Mouse (Mus musculus): Measurements from ENCODE around the gene Rab11fip3.

Rab11fip3 gene

DNA sequence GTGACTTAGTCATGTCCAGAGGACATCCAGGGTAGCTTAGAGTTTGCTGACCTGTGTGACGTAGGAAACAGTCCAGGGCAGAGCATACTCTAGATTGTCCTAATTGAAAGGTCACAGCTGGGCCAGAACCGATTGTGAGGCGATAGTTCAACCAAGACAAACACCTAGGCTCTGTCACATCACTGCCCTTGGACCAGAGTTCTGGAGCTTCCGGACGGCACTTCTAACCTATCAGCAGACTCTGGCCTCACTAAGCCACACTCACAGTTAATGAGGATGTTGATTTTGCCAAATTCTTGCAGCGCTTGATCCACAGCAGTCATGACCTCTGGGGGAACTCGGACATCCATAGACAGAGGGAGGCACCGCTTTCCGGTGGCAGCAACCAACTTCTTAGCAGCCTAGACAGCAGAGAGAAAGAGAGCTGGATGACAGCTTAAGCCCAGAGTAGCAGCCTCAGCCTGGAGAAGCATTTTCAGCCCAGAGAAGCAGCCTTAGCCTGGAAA, 17.8 kb upstream of the Rab11fip3 start:
- DNase-seq (ENCODE audit: low read depth, low spot score): no peak

DNA sequence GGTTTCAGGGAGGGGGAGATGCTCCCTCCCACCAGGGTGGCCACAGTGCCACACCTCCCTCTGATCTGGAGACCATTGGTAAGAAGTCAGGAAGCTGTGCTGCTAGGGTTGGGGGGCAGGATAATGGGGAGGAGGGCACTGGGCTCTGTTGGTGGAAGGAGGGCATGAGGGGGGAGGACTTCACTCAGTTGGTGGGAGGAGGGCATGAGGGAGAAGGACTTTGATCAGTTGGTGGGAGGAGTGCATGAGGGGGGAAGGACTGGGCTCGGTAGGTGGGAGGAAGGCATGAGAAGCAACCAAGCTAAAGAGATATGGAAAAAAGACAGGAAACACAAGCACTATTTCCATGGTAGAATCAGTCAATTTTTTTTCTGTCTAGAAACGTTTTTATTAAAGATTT, 11.5 kb upstream of the Rab11fip3 start:
- no peak for DNase-seq (ENCODE audit: low read depth, low spot score)

GRCm38 (mm10) chr17:26078851-26079250, 9.5 kb upstream of the Rab11fip3 start:
- DNase-seq (ENCODE audit: low read depth, low spot score): no peak

GRCm38 (mm10) chr17:26075246-26075645, 5.9 kb upstream of the Rab11fip3 start:
- DNase-seq (ENCODE audit: low read depth, low spot score): no peak

- no peak for DNase-seq (ENCODE audit: low read depth, low spot score)
Measured at GRCm38 (mm10) chr17:26070136-26070535, 781 bp upstream of the Rab11fip3 start.

DNA sequence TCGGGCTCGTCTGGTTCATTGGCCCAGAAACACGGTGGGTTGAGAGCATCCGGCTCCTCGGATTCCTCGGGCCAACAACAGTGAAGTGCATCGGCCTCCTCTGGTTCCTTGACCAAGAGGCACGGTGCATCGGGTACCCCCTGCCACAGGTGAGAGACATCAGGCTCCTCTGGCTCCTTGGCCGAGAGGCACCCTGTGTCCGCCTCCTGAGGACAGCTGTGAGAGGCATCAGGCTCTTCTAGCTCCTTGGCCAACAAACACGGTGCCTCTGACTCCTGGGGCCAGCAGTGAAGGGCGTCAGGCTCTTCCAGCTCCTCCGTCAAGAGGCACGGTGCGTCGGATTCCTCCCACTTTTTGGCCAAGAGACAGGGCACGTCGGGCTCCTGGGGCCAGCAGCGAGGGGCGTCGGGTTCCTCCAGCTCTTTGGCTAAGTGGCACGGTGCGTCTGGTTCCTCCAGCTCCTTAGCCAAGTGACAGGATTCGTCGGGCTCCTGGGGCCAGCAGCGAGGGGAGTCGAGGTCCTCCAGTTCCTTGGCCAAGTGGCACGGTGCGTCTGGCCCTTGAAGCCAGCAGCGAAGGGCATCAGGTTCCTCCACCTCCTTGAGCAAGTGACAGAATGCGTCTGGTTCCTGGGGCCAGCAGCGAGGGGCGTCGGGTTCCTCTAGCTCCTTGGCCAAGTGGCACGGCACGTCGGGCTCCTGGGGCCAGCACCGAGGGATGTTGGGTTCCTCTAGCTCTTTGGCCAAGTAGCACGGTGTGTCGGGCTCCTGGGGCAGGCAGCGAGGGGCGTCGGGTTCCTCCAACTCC, 1.1 kb downstream of the Rab11fip3 start:
- DNase-seq (ENCODE audit: low read depth, low spot score): no peak

- DNase-seq (ENCODE audit: low read depth, low spot score): no peak
Measured at GRCm38 (mm10) chr17:26066488-26067020, 2.8 kb downstream of the Rab11fip3 start.

- DNase-seq (ENCODE audit: low read depth, low spot score): no peak
Measured at GRCm38 (mm10) chr17:26064916-26065315, 4.4 kb downstream of the Rab11fip3 start.

DNA sequence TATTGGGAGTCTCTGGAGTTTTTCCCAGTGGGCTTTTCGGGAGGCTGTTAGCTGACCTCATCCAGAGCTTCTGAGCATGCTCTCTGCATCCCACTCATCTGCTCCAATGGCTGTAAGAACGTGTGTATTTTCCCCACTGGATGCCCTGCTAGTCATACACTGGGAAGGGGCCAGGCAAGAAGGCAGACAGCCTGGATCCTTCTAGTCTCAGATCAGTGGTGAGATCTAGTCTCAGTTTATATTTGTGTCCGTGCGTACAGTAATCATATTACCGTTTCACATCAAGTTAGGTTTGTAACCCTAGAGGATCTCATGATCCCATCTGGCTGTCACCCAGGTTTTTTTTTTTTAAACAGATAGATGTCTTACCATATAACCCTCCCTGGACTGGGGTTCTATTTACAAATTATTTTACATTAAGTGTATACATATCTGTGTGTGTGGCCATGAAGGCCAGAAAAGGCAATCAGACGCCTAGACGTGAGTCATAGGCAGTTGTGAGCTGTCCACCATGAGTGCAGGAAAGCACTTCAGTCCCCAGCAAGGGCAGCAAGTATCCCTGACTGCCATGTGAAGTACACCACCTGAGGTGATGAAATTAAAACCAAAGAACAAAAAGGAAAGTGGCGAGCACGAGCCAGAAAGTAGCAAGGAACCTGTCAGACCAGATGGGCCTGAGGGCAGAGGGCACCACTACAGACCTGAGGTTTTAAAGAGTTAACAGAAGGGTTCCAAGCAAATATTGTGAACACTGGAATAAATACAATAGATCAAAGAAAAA, 11.4 kb downstream of the Rab11fip3 start:
- no peak for DNase-seq (ENCODE audit: low read depth, low spot score)

- DNase-seq (ENCODE audit: low read depth, low spot score): no peak
Measured at GRCm38 (mm10) chr17:26057278-26057677, 12.1 kb downstream of the Rab11fip3 start.

DNA sequence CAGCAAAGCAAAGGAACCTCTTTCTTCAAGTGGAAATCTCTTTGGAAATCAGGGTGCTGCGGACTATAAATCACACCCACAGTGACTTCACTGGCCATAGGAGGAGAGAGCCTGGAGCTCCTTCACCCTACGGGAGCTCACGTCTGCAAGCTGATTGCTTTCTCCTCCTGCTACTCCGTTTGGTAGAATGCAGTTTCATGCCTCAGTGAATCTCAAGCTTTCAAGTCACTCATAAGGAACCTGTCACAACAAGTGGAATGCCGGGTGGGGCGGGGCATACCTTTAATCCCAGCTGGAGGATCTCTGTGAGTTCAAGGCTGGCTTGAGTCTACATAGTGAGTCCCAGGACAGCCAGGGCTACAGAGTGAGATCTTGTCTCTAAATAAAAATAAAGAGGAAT, 14.2 kb downstream of the Rab11fip3 start:
- DNase-seq (ENCODE audit: low read depth, low spot score): no peak

DNA sequence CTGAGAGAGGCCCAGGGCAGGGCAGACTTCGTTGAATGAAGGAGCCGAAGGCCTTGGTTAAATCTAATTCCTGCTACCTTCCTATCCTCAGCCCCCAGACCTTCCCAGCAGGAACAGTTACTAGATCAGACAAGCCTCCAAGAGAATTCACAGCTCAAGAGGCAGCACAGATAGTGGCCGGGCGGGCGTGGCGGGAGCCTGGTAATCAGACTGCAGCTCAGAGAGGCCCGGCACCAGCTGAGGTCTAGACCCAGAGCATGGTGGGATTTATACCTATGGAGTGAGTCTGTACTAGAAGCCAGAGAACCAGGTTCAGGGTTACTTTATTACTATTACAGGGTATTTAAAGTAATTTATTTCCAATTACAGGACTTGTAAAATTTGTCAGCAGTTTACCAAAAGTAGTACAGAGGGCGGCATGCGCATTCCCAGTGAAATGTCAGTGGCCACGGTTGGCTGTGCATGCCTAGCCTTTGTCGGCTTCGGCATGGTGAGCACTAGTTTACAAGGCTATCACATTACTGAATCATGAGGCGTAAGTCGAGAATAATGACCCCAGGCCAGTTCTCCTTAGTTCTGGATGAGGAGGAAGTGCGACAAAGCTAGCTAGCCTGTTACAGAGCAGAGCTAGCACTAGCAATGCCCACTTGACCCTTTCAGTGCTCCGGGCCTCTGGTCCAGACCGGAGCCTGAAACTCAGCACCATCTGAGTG, 15.1 kb downstream of the Rab11fip3 start:
- DNase-seq (ENCODE audit: low read depth, low spot score): no peak

GRCm38 (mm10) chr17:26052706-26053105, 16.6 kb downstream of the Rab11fip3 start:
- DNase-seq (ENCODE audit: low read depth, low spot score): no peak

DNA sequence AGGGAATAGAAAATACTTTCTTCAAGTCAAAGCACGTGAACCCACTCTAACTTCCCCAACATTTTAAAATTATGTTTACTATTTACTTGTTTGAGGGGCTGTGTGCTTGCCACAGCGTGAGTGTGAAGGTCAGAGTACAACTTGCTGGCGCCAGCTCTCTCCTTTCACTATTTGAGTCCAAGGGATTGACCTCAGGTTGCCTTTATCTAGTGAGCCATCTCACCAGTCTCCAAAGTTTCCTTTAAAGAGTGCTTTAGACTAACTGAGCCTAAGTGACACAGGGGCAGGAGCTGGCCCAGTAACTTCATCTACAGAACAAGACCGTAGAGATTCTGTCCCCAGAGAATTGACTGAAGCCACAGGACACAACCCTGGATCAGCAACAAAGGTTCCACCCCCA, 17.3 kb downstream of the Rab11fip3 start:
- DNase-seq (ENCODE audit: low read depth, low spot score): no peak

GRCm38 (mm10) chr17:26048118-26048517, 21.2 kb downstream of the Rab11fip3 start:
- DNase-seq (ENCODE audit: low read depth, low spot score): no peak

- DNase-seq (ENCODE audit: low read depth, low spot score): no peak
Measured at GRCm38 (mm10) chr17:26046253-26046997, 22.9 kb downstream of the Rab11fip3 start.

- no peak for DNase-seq (ENCODE audit: low read depth, low spot score)
Measured at GRCm38 (mm10) chr17:26045285-26045684, 24.1 kb downstream of the Rab11fip3 start.

DNA sequence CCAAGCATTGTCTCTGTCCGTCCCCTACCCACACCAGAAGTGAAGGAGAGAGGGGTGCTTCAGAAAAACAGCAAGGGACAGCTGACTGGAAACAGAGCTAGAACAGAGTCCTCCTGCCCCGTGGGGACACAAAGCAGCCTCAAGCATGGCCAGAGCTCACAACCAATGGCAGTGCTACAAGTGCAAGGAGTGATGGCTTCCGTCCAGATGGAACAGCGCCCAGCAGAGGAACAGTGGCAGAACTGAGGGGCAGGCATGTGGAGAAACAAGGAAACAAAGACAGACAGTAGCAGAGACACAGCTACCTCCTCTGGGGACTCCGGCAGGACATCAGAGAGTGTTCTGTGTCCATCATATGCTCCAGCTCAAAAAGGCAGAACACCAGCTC, 26.1 kb downstream of the Rab11fip3 start:
- no peak for DNase-seq (ENCODE audit: low read depth, low spot score)

DNA sequence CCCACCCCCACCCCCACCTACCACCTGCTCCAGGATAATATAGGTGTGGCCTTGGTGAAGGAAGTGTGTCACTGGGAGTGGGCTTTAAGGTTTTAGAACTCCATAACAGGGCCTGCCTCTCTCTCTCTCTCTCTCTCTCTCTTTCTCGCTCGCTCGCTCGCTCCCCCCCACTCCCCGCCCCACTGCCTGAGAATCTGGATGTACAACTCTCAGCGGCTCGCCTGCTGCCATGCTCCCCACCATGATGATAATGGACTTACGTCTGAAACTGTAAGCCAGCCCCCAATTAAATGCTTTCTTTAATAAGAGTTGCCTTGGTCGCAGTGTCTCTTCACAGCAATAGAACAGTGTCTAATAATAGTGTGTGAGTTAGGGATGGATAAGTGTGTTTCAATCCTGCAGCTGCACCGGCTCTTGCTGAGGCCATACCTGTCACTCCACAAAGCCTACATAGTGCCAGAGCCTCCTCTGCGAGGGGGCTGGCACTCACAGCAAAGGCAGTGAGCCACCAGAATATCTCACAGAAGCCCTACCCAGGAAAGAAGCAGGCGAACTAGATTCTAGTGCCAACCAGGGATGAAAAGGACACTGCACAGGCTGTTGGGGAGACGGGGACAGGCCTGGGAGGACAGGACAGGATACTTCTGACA, 26.6 kb downstream of the Rab11fip3 start:
- no peak for DNase-seq (ENCODE audit: low read depth, low spot score)

DNA sequence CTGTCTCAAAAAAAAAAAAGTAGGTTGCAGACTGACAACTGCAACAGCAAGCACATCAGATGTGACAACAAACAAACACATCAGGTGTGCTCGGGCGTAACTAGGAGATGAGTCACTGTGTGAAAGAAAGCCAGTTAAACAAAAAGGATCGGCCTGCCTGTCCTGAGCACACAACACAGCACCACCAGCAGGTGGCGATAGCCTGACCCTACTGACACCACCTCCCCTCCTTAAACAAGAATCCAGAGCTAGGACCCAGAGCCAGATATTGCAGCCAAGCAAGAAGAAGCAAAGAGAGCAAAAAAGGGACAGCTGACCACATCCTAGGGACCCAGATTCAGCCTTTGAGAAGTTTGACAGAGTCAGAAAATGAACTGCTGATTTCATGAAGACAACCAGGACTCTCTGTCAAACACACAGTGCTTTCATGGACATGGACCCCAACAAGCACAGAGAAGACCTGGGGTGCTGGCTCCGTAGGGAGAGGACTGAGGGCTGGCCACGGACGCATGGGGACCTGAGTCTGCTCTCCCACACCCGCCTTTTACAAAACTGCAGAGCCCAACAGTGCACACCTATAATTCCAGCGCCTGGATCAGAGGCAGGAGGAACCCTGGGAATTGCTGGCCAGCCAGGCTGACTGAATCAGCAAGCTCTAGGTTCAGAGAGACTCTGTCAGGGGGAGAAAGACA, 28.1 kb downstream of the Rab11fip3 start:
- peak; percentile 88 for DNase-seq (ENCODE audit: low read depth, low spot score)

Measured in 3T3-L1 (cell line).